Mouse (Mus musculus) heart, embryonic 10.5 days (tissue): ENCODE measurements around the gene Fmod. TPM values are rescaled to one million over a fixed set of nuclear protein-coding genes. Genes with fewer than 3 reads are reported as not detected.

Experiments used
- DNase-seq: peaks from one replicate; pipeline ENCODE4 v3.0.0-alpha.2; 2017; ENCODE audit warnings: low spot score
- H3K27ac ChIP-seq: fragments of 300-500 bp; sonication (generic); 2 replicates; pipeline ENCODE4 v1.5.1; 2016; ENCODE audit warnings: mild to moderate bottlenecking
- H3K27me3 ChIP-seq: fragments of 300-500 bp; sonication (generic); 2 replicates; pipeline ENCODE4 v1.6.1; 2016; ENCODE audit warnings: mild to moderate bottlenecking; ENCODE audit not compliant: poor library complexity, insufficient read depth, severe bottlenecking
- H3K36me3 ChIP-seq: fragments of 300-500 bp; sonication (generic); 2 replicates; pipeline ENCODE4 v1.6.1; 2016; ENCODE audit warnings: mild to moderate bottlenecking, moderate library complexity
- H3K4me1 ChIP-seq: fragments of 300-500 bp; sonication (generic); 2 replicates; pipeline ENCODE4 v1.6.1; 2016; ENCODE audit warnings: mild to moderate bottlenecking
- H3K4me3 ChIP-seq: fragments of 300-500 bp; sonication (generic); 2 replicates; pipeline ENCODE4 v1.5.1; 2016; ENCODE audit warnings: mild to moderate bottlenecking, moderate library complexity
- H3K9me3 ChIP-seq: fragments of 300-500 bp; sonication (generic); 2 replicates; pipeline ENCODE4 v1.6.1; 2016; ENCODE audit warnings: mild to moderate bottlenecking, moderate library complexity
- WGBS: fragments of 180-500 bp; shearing (Covaris S2); methylation state at CpG from one replicate; pipeline ENCODE4 v1.1.7; 2016; 5-methylcytosine and 5-hydroxymethylcytosine counted together
- polyA plus RNA-seq: library from polyadenylated mRNA; unstranded; fragments of >200 nt; fragmentation: Nextera tagmentation; extraction: Ambion mirVana; gene quantifications from 2 replicates; pipeline ENCODE4 v1.2.1, GENCODE M21; 2016

The Fmod gene
- polyA plus RNA-seq, 1 experiment from 2014 or later = 9.5 TPM

DNA sequence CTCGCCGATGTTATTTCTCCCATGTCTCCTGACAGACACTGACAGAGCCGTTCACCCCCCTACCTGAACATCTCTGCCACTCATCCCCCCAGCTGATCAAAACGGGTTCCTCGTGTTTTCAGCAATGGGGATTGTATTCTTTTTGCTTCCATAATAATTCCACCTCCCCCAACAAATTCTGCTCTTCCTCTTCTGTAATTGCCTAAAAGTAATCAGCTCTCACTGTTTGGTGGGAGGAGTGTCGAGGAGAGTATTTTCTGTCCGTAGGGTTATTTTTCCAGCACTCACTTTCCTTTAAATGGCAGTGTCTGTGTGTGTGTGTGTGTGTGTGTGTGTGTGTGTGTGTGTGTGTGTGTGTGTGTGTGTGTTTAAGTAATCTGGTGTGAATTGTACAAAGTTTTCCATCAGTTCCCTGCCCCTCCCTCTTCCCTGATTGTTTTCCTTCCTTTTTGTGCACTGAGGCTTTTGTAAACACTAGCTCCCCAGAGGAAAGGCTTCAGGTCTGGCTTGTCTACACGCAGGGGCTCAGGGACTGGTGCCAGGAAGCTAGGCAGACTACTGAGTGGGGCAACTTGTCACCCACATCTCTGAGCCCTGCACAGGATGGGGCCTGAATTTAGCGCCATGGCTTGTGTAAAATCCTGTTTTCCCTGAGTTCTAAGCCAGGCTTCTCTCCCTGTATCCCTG lies 42.6 kb downstream of the Fmod start:
- H3K27me3 ChIP-seq = no peaks in the 10 kb centered on the region
- H3K4me1 ChIP-seq = peaks cover 77% of the 10 kb centered on the region
- 7% methylated on average over 9 of the region's 9 CpGs for WGBS
- H3K27ac ChIP-seq = peak overlapping the region; percentile 93
- peaks cover 29% of the 10 kb centered on the region for H3K36me3 ChIP-seq
- DNase-seq = no peak
- H3K9me3 ChIP-seq = no peaks in the 10 kb centered on the region
- H3K4me3 ChIP-seq = peak overlapping the region; percentile 66

GRCm38 (mm10) chr1:134080406-134080805 lies 43.4 kb downstream of the Fmod start:
- Histone ChIP-seq H3K4me3 (no peak overlapping the region), H3K9me3 (no peaks in the 10 kb centered on the region), H3K27ac (peak overlapping the region; percentile 93), H3K36me3 (peaks cover 21% of the 10 kb centered on the region), H3K4me1 (peaks cover 77% of the 10 kb centered on the region), H3K27me3 (no peaks in the 10 kb centered on the region)
- no peak for DNase-seq
- WGBS = 69% methylated on average over 4 of the region's 4 CpGs

- Histone ChIP-seq H3K27ac (peak overlapping the region; percentile 93; the same call in 1 of the 2 replicates), H3K4me1 (peaks cover 78% of the 10 kb centered on the region), H3K27me3 (no peaks in the 10 kb centered on the region), H3K4me3 (no peak overlapping the region), H3K9me3 (no peaks in the 10 kb centered on the region), H3K36me3 (peaks cover 16% of the 10 kb centered on the region)
- 83% methylated on average over 5 of the region's 5 CpGs for WGBS
- DNase-seq = no peak
Measured at GRCm38 (mm10) chr1:134080881-134081450, 43.9 kb downstream of the Fmod start.

DNA sequence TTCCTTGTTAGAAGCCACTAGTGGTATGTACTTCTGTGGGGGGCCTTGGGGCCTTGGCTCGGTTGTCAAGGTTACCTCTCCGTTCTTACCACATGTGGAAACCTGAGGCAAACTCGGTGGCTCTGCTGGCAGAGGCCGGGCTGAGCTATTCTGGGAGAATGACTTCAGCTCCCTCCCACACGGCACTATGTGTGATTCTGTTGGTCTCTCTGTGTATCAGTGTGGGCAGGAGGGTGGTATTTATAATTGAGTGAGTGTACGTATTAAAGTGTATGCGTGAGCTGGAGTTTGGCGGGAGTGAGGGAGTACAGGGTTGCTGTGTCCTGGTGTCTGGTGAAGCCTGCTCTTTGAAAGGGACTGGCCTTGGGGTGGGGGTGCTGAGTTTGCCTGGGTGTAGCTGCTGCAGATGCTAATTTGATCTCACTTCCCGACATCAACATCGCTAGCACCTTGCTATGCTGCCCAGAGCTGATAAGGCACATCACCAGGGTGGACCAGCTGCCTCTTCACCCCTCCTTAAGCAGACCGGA lies 46.0 kb downstream of the Fmod start:
- peak; percentile 91 for DNase-seq
- Histone ChIP-seq H3K27me3 (no peaks in the 10 kb centered on the region), H3K27ac (peak overlapping the region; percentile 90), H3K36me3 (no peaks in the 10 kb centered on the region), H3K4me1 (peaks cover 72% of the 10 kb centered on the region), H3K9me3 (no peaks in the 10 kb centered on the region), H3K4me3 (peak overlapping the region; percentile 19; the same call in 1 of the 2 replicates)
- WGBS = 20% methylated on average over 11 of the region's 11 CpGs

- WGBS = 80% methylated on average over 8 of the region's 8 CpGs
- Histone ChIP-seq H3K27me3 (no peaks in the 10 kb centered on the region), H3K4me1 (peaks cover 70% of the 10 kb centered on the region), H3K36me3 (no peaks in the 10 kb centered on the region), H3K4me3 (no peak overlapping the region), H3K27ac (peak overlapping the region; percentile 90), H3K9me3 (no peaks in the 10 kb centered on the region)
- no peak for DNase-seq
Measured at GRCm38 (mm10) chr1:134083676-134084075, 46.6 kb downstream of the Fmod start.

DNA sequence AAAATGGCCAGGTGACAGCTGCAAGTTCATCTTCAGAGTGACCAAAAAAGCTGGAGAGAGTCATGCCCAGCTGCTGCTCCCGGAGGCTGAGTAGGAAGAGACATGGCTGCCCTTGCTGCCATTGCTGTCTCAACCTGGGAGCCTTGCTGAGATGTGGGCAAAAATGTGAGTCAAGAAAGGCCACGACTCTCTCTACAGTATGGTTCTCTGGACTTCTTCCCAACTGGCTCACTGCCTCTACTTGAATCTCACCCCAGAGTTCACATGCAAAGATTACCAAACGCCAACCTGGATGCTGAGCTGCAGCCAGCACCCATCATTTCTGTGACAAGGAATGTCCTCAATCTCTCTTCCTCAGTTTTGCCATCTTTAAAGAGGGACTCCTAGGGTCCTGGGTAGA lies 47.1 kb downstream of the Fmod start:
- WGBS = 87% methylated on average over 3 of the region's 3 CpGs
- no peaks in the 10 kb centered on the region for H3K9me3 ChIP-seq
- H3K4me1 ChIP-seq = peaks cover 68% of the 10 kb centered on the region
- no peaks in the 10 kb centered on the region for H3K27me3 ChIP-seq
- peak overlapping the region; percentile 90; the same call in 1 of the 2 replicates for H3K27ac ChIP-seq
- H3K4me3 ChIP-seq = no peak overlapping the region
- no peaks in the 10 kb centered on the region for H3K36me3 ChIP-seq
- DNase-seq = no peak

DNA sequence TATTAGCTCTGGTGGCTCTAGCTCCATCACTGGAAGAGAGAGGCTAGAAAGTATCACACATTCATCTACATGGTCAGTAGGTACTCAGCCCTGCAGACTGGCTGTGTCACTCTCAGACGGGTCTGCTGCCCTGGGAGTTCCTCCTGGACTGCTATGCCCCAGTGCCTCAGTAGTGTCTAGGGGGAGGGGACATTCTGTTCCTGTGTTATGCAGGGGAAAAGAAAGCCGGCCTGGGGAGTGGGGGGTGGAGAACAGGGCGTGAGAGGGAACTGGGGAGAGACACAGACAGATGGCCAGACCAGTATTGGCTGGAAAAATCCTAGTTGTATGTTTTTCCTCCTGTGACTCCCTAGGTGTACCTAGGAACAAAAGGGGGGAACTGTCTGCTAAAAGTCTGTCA lies 49.0 kb downstream of the Fmod start:
- no peak for DNase-seq
- 23% methylated on average over 3 of the region's 3 CpGs for WGBS
- H3K4me1 ChIP-seq = peaks cover 51% of the 10 kb centered on the region
- H3K9me3 ChIP-seq = no peaks in the 10 kb centered on the region
- peak overlapping the region; percentile 89 for H3K27ac ChIP-seq
- H3K36me3 ChIP-seq = no peaks in the 10 kb centered on the region
- no peak overlapping the region for H3K4me3 ChIP-seq
- no peaks in the 10 kb centered on the region for H3K27me3 ChIP-seq

GRCm38 (mm10) chr1:134086811-134087398 lies 49.9 kb downstream of the Fmod start:
- no peaks in the 10 kb centered on the region for H3K36me3 ChIP-seq
- H3K9me3 ChIP-seq = no peaks in the 10 kb centered on the region
- no peaks in the 10 kb centered on the region for H3K27me3 ChIP-seq
- DNase-seq = no peak
- peak overlapping the region; percentile 41 for H3K4me3 ChIP-seq
- 18% methylated on average over 16 of the region's 16 CpGs for WGBS
- H3K27ac ChIP-seq = peak overlapping the region; percentile 89
- peaks cover 52% of the 10 kb centered on the region for H3K4me1 ChIP-seq

DNA sequence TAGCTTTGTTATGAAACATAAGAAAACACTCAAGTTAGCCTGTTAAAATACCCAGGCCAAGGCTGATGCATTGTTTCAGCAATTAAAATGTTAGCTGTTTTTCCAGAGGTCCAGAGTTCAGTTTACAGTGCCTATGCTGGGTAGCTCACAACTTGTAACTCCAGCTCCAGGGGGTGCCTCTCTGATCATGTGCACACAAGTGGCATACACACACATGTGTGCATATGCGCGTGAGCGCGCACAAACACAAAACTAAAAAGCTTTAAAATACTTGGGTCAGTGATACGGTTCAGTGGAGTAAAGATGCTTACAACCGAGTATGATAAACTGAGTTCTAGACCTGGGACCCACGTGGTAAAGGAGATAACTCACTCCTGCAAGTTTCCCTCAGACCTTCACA lies 52.0 kb downstream of the Fmod start:
- Histone ChIP-seq H3K36me3 (no peaks in the 10 kb centered on the region), H3K4me3 (no peak overlapping the region), H3K27me3 (no peaks in the 10 kb centered on the region), H3K27ac (no peak overlapping the region), H3K9me3 (no peaks in the 10 kb centered on the region), H3K4me1 (peaks cover 52% of the 10 kb centered on the region)
- no peak for DNase-seq
- 84% methylated on average over 7 of the region's 7 CpGs for WGBS

- no peak for DNase-seq
- H3K27me3 ChIP-seq = peaks cover 12% of the 10 kb centered on the region; the same call in 1 of the 2 replicates
- H3K36me3 ChIP-seq = no peaks in the 10 kb centered on the region
- H3K4me1 ChIP-seq = peaks cover 59% of the 10 kb centered on the region
- no peak overlapping the region for H3K4me3 ChIP-seq
- WGBS = 84% methylated on average over 3 of the region's 3 CpGs
- H3K27ac ChIP-seq = peak overlapping the region; percentile 95
- H3K9me3 ChIP-seq = no peaks in the 10 kb centered on the region
Measured at GRCm38 (mm10) chr1:134091851-134092250, 54.8 kb downstream of the Fmod start.

DNA sequence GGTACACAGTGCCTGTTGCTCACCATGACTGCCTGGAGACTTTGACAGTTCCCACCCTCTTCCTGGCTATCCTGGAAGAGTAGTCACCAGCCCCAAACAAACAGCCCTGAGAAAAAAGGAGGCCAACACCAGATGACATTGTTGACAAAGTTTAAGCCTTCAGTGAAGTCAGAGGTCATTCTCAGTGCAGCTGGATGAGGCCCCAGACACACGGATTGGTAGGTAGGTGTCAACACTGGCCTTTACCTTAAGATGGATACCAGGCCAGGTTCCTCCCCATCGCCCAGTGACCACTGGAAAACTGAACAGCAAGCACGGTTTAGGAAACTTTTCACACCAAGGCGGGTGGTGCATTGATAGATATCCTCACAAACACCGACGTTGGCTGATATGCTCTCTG lies 55.3 kb downstream of the Fmod start:
- peak overlapping the region; percentile 95 for H3K27ac ChIP-seq

DNA sequence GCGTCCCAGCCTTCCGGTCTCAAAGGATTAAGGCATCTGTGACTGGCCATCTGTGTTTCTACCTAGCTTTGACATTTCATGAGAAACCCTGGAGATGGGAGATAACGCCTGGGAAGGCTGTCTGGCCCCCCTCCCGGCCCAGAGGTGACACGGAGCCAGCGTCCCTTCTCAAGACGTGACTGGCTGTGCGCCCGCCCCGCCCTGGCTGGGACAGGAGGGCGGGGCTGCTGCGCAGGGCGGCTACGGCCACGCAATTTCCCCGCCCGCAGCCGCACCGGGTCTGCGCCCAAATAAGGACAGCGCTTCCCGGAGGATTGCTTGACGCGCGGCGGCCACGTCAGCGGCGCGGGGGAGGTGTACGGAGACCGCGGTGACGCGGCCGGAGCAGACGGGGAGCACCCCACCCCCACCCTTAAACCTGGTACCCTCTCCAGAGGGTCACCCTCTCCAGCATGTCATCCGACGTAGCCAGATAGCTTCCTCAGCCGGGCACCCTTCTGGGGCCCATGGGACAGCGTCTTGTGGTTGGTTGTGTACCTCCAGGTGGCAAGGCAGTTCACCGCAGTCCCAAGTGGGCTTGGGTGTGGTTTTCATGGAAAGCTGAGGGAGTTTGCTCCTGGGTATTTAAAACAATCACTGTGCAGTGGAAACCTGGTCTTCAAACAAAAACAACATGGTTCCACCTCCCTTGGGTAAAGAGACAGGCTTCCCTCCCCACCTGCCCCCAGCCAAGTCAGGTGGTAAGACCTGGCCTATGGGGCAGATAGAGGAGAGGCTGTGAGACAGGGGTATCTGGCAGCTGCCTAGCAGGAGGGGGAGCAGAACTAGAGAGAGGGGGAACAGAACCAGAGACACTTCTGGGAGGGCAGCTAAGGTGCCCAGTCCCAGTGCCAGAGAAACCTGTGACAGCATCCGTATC lies 56.1 kb downstream of the Fmod start:
- DNase-seq = peak; percentile 97
- 2% methylated on average over 43 of the region's 43 CpGs for WGBS
- Histone ChIP-seq H3K9me3 (no peaks in the 10 kb centered on the region), H3K4me1 (peaks cover 66% of the 10 kb centered on the region), H3K36me3 (no peaks in the 10 kb centered on the region), H3K27me3 (peaks cover 12% of the 10 kb centered on the region; the same call in 1 of the 2 replicates), H3K27ac (peak overlapping the region; percentile 95), H3K4me3 (peak overlapping the region; percentile 59)

More for the DNA sequence above, 55.3 kb downstream of the Fmod start:
- Histone ChIP-seq H3K4me3 (peak overlapping the region; percentile 59), H3K27me3 (peaks cover 12% of the 10 kb centered on the region; the same call in 1 of the 2 replicates), H3K9me3 (no peaks in the 10 kb centered on the region), H3K4me1 (peaks cover 59% of the 10 kb centered on the region), H3K36me3 (no peaks in the 10 kb centered on the region)
- WGBS = 10% methylated on average over 6 of the region's 6 CpGs
- no peak for DNase-seq
